Comparison of ENCODE assay signal across 19 mouse cellular contexts in the genomic region with DNA sequence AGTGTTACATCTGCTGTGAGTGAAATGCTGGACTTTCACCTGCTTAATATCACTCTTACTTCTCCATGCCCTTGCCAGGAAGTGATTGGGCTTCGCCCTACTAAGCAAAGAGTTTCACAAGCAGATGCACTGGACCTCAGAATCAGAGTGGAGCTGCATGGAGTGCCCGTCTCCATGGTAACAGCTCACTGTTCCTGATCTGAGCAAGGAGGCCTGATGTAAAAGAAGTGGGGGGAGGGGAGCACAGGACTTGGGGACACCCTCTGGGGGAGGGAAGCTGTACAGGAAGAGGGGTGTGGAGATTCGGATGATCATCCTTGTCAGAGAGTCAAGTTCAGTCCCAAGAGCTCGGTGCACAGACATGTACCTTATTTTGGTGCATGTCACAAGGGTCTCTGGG.
DNase-seq lines count a peak whose midpoint lies in the region; ATAC-seq and TF ChIP-seq lines count a peak whose summit lies in the region.
"Had no signal": no experiment of that assay in that cellular context is flagged by ENCODE, and none has a peak within 500 bp of the region (broad histone marks: within the 10 kb centered on the region; RNA-seq: fewer than 3 reads in every experiment).

No protein-coding gene starts in this region.

- no peak overlapping the region for H3K9ac ChIP-seq in liver, postnatal 0 days (replicated peaks)
- H3K9ac ChIP-seq: heart, embryonic 15.5 days; liver, embryonic 12.5 days; lung, embryonic 15.5 days; neural tube, embryonic 13.5 days had no signal

- intact Hi-C loops in heart, postnatal 10 days (cut with DNase I): no loop called here
- intact Hi-C loops in left cerebral cortex, postnatal 14 days (cut with DNase I): no loop called here

- H3K36me3 ChIP-seq in liver, postnatal 0 days (replicated peaks; ENCODE audit: insufficient read depth, low read length): no peaks in the 10 kb centered on the region
- H3K36me3 ChIP-seq: heart, embryonic 15.5 days; liver, embryonic 12.5 days; lung, embryonic 15.5 days; neural tube, embryonic 13.5 days had no signal

- no peak overlapping the region for H3K4me3 ChIP-seq in liver, postnatal 0 days (ENCODE audit: low read depth, low read length)
- H3K4me3 ChIP-seq: heart, embryonic 15.5 days; liver, embryonic 12.5 days; lung, embryonic 15.5 days; neural tube, embryonic 13.5 days had no signal

- no peak overlapping the region for H3K27ac ChIP-seq in liver, postnatal 0 days (ENCODE audit: low read depth)
- H3K27ac ChIP-seq: heart, embryonic 15.5 days; liver, embryonic 12.5 days; lung, embryonic 15.5 days; macrophage; neural tube, embryonic 13.5 days had no signal

- no peak for TF ChIP-seq CTCF in liver, postnatal 0 days (IDR thresholded peaks at IDR 0.05; ENCODE audit: low read depth)

- 77% methylated on average over 4 of the region's 4 CpGs for WGBS in liver, postnatal 0 days (ENCODE audit: insufficient replicate concordance)

- TF ChIP-seq EP300 in liver, postnatal 0 days (IDR thresholded peaks at IDR 0.05; ENCODE audit: low read depth): no peak

- peaks cover 6% of the 10 kb centered on the region for H3K9me3 ChIP-seq in liver, postnatal 0 days (ENCODE audit: low read length)
- H3K9me3 ChIP-seq: heart, embryonic 15.5 days; lung, embryonic 15.5 days; neural tube, embryonic 13.5 days had no signal

- H3K4me1 ChIP-seq in liver, postnatal 0 days (ENCODE audit: insufficient read depth): no peaks in the 10 kb centered on the region
- H3K4me1 ChIP-seq: liver, embryonic 12.5 days; lung, embryonic 15.5 days had no signal

- no peak overlapping the region for H3K4me2 ChIP-seq in liver, postnatal 0 days (ENCODE audit: low read depth, low read length)
- H3K4me2 ChIP-seq: heart, embryonic 15.5 days; liver, embryonic 12.5 days; lung, embryonic 15.5 days; neural tube, embryonic 13.5 days had no signal

- DNase-seq in heart, adult 11 months: peak; percentile 34
- no peak for DNase-seq in heart, postnatal 10 days
- DNase-seq in left cerebral cortex, postnatal 14 days (ENCODE audit: low spot score in 2 of 2): peak; percentile 22 to 62
- DNase-seq in left cerebral cortex, adult 11 months (ENCODE audit: low spot score): no peak
- peak; percentile 54 to 67 for DNase-seq in right cerebral cortex, postnatal 10 days (ENCODE audit: low spot score in 2 of 2)
- no peak for DNase-seq in right cerebral cortex, postnatal 36 days (ENCODE audit: low spot score in 2 of 2)
- DNase-seq in liver, postnatal 0 days: no peak
- DNase-seq: adrenal gland, postnatal 25 days; cerebellum, adult 9-11 months; embryo, embryonic 11 days; heart, adult 18-20 months; kidney, adult 18-20 months; kidney, postnatal 10 days had no signal

- ATAC-seq in liver, postnatal 0 days: no peak
- ATAC-seq: forebrain, embryonic 16.5 days; liver, embryonic 12.5 days had no signal

- no peaks in the 10 kb centered on the region for H3K27me3 ChIP-seq in liver, postnatal 0 days (ENCODE audit: insufficient read depth, low read length)
- H3K27me3 ChIP-seq: heart, embryonic 15.5 days; liver, embryonic 12.5 days; lung, embryonic 15.5 days; neural tube, embryonic 13.5 days had no signal

Comparison
In these comparisons a context has a peak if more than half of its experiments do, and no peak if none do; other contexts are left out.
1. DNase-seq: peak in heart, adult 11 months (single experiment), left cerebral cortex, postnatal 14 days (2 of 2) and right cerebral cortex, postnatal 10 days (2 of 2); none in heart, postnatal 10 days (0 of 2), left cerebral cortex, adult 11 months (single experiment), right cerebral cortex, postnatal 36 days (0 of 2) and liver, postnatal 0 days (single experiment).